Mouse (Mus musculus): ENCODE results near the gene Adamtsl5. TPM values are rescaled to one million over a fixed set of nuclear protein-coding genes. Genes with fewer than 3 reads are reported as not detected.
A peak's percentile ranks its signal among the peaks of the same experiment; 100 is the strongest.
"Not testable (repeated sequence)": the region's sequence is repeated elsewhere in the genome, so short reads cannot be mapped to it uniquely, and the experiment has no call there.

Adamtsl5 gene
- polyA plus RNA-seq, 1 experiment from 2014 or later, result 28.2 TPM

DNA sequence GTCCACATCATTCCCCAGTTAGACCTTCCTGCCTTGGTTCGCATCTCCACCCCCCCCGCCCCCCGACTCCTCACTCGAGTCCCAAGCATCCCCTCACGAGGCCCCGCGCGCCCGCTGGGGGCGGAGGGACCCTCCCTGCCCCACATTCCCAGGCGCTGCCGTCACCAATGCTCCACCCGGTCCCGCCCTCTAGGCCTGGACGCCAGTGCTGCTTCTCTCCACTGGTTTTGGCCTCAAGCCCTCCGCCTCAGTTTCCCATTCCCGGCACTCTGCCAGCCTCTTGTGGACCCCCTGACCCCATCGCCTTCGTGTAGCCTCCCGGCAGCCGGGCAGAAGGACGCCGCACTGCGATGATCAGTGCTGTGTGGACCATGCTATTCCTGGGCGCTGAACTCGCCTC is 769 bp upstream of the Adamtsl5 start:
- WGBS, result 19% methylated on average over 26 of the region's 26 CpGs
- Histone ChIP-seq H3K9me3 (ENCODE audit: control insufficient read depth, low read length) (no peaks in the 10 kb centered on the region), H3K27ac (ENCODE audit: low read length) (no peak overlapping the region), H3K36me3 (ENCODE audit: control insufficient read depth, insufficient read depth, low read length) (no peaks in the 10 kb centered on the region), H3K9ac (ENCODE audit: low read depth, low read length) (peak overlapping the region; percentile 73), H3K4me1 (ENCODE audit: control insufficient read depth, insufficient read depth, low read length) (peaks cover 35% of the 10 kb centered on the region), H3K4me2 (ENCODE audit: low read depth, low read length) (peak overlapping the region; percentile 68), H3K27me3 (replicated peaks; ENCODE audit: control insufficient read depth, insufficient read depth, low read length) (peaks cover 15% of the 10 kb centered on the region), H3K4me3 (ENCODE audit: low read length) (peak overlapping the region; percentile 57)
- no peak for ATAC-seq

DNA sequence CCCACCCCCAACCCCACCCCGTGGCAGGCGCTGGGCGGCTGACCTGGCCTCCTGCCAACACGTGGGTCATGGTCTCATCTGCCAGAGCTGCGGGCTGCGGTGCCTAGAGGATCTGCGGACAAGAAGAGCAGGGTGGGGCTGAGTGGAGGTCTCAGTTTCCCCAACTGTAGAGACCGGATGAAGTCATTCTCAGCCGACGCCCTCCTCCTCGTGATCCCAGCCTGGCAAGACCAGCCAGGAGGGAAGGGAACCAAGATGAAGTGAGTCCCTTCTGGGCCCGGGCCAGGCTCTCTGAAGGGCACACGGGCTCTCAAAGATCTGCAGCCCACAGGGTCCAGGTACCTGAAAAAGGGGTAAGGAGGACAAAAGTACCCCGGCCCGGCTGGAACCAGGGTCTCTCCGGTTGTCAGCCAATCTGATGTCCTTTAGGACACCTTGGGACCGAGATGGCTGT is 671 bp downstream of the Adamtsl5 start:
- Histone ChIP-seq H3K27ac (ENCODE audit: low read length) (no peak overlapping the region; the same call in 1 of the 2 replicates), H3K9me3 (ENCODE audit: control insufficient read depth, low read length) (no peaks in the 10 kb centered on the region), H3K9ac (ENCODE audit: low read depth, low read length) (peak overlapping the region; percentile 73), H3K4me2 (ENCODE audit: low read depth, low read length) (peak overlapping the region; percentile 68), H3K36me3 (ENCODE audit: control insufficient read depth, insufficient read depth, low read length) (no peaks in the 10 kb centered on the region), H3K4me3 (ENCODE audit: low read length) (peak overlapping the region; percentile 57), H3K4me1 (ENCODE audit: control insufficient read depth, insufficient read depth, low read length) (peaks cover 49% of the 10 kb centered on the region), H3K27me3 (replicated peaks; ENCODE audit: control insufficient read depth, insufficient read depth, low read length) (peaks cover 18% of the 10 kb centered on the region)
- no peak for ATAC-seq
- WGBS, result 14% methylated on average over 17 of the region's 17 CpGs

DNA sequence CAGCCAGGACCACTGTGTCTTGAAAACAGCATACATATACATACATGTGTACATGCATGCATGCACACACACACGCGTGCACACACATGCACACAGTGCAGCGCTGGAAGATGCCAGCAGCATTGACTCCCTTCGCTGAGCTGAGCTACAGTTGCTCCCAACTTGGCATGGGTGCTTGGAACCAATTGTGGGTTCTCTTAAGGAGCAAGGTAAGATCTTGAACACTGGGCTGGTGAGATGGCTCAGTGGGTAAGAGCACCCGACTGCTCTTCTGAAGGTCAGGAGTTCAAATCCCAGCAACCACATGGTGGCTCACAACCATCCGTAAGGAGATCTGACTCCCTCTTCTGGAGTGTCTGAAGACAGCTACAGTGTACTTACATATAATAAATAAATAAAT is 2.3 kb downstream of the Adamtsl5 start:
- H3K4me3 ChIP-seq (ENCODE audit: low read length); H3K9me3 ChIP-seq (ENCODE audit: control insufficient read depth, low read length); H3K9ac ChIP-seq (ENCODE audit: low read depth, low read length); H3K4me2 ChIP-seq (ENCODE audit: low read depth, low read length); H3K36me3 ChIP-seq (ENCODE audit: control insufficient read depth, insufficient read depth, low read length); H3K27ac ChIP-seq (ENCODE audit: low read length); ATAC-seq: not testable (repeated sequence)
- Histone ChIP-seq H3K27me3 (replicated peaks; ENCODE audit: control insufficient read depth, insufficient read depth, low read length) (peaks cover 34% of the 10 kb centered on the region), H3K4me1 (ENCODE audit: control insufficient read depth, insufficient read depth, low read length) (peaks cover 64% of the 10 kb centered on the region)
- 80% methylated on average over 5 of the region's 6 CpGs for WGBS

- Histone ChIP-seq H3K9ac (ENCODE audit: low read depth, low read length) (peak overlapping the region; percentile 42), H3K27me3 (replicated peaks; ENCODE audit: control insufficient read depth, insufficient read depth, low read length) (peaks cover 36% of the 10 kb centered on the region), H3K9me3 (ENCODE audit: control insufficient read depth, low read length) (no peaks in the 10 kb centered on the region), H3K27ac (ENCODE audit: low read length) (peak overlapping the region; percentile 82), H3K4me3 (ENCODE audit: low read length) (peak overlapping the region; percentile 31), H3K4me2 (ENCODE audit: low read depth, low read length) (peak overlapping the region; percentile 71), H3K36me3 (ENCODE audit: control insufficient read depth, insufficient read depth, low read length) (no peaks in the 10 kb centered on the region), H3K4me1 (ENCODE audit: control insufficient read depth, insufficient read depth, low read length) (peaks cover 64% of the 10 kb centered on the region)
- ATAC-seq, result peak; percentile 14; the same call in 1 of the 2 replicates
- 6% methylated on average over 16 of the region's 16 CpGs for WGBS
These were observed 3.1 kb downstream of the Adamtsl5 start for GRCm38 (mm10) chr10:80345122-80345521.

GRCm38 (mm10) chr10:80344131-80344661 is 4.0 kb downstream of the Adamtsl5 start:
- Histone ChIP-seq H3K9me3 (ENCODE audit: control insufficient read depth, low read length) (no peaks in the 10 kb centered on the region), H3K4me1 (ENCODE audit: control insufficient read depth, insufficient read depth, low read length) (peaks cover 64% of the 10 kb centered on the region), H3K27ac (ENCODE audit: low read length) (peak overlapping the region; percentile 82), H3K27me3 (replicated peaks; ENCODE audit: control insufficient read depth, insufficient read depth, low read length) (peaks cover 36% of the 10 kb centered on the region), H3K4me2 (ENCODE audit: low read depth, low read length) (peak overlapping the region; percentile 71; the same call in 1 of the 2 replicates), H3K4me3 (ENCODE audit: low read length) (peak overlapping the region; percentile 2; the same call in 1 of the 2 replicates), H3K9ac (ENCODE audit: low read depth, low read length) (peak overlapping the region; percentile 48; the same call in 1 of the 2 replicates), H3K36me3 (ENCODE audit: control insufficient read depth, insufficient read depth, low read length) (no peaks in the 10 kb centered on the region)
- WGBS, result 27% methylated on average over 9 of the region's 9 CpGs
- peak; percentile 24 for ATAC-seq

DNA sequence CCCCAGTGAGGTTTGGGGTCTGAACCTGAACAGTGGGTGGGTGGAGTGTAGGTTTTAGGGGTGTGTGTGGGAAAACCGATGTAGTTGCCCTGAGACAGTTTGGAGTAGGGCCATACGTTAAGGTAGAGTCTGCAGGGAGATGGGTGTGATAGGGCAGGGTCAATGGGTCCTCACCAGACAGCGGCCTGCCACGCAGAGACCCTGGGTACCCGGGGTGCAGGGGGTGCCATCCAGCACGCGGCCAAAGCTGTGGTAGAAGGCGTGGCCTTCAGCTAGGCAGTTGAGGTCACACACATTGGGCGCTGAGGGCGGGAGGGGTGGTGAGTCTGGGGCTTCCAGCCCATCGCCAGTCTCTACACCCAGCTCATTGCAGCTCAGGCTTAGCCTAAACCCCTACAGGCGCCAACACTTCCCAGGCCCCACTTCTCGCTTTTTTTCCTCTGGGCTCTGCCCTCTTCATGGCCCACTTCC is 4.8 kb downstream of the Adamtsl5 start:
- Histone ChIP-seq H3K27ac (ENCODE audit: low read length) (peak overlapping the region; percentile 82), H3K9ac (ENCODE audit: low read depth, low read length) (peak overlapping the region; percentile 48), H3K4me3 (ENCODE audit: low read length) (peak overlapping the region; percentile 42), H3K4me2 (ENCODE audit: low read depth, low read length) (peak overlapping the region; percentile 71), H3K36me3 (ENCODE audit: control insufficient read depth, insufficient read depth, low read length) (no peaks in the 10 kb centered on the region), H3K27me3 (replicated peaks; ENCODE audit: control insufficient read depth, insufficient read depth, low read length) (peaks cover 36% of the 10 kb centered on the region), H3K4me1 (ENCODE audit: control insufficient read depth, insufficient read depth, low read length) (peaks cover 58% of the 10 kb centered on the region), H3K9me3 (ENCODE audit: control insufficient read depth, low read length) (no peaks in the 10 kb centered on the region)
- no peak for ATAC-seq
- WGBS, result 28% methylated on average over 13 of the region's 13 CpGs

GRCm38 (mm10) chr10:80342749-80343424 is 5.3 kb downstream of the Adamtsl5 start:
- under 1% methylated on average over 29 of the region's 33 CpGs for WGBS

DNA sequence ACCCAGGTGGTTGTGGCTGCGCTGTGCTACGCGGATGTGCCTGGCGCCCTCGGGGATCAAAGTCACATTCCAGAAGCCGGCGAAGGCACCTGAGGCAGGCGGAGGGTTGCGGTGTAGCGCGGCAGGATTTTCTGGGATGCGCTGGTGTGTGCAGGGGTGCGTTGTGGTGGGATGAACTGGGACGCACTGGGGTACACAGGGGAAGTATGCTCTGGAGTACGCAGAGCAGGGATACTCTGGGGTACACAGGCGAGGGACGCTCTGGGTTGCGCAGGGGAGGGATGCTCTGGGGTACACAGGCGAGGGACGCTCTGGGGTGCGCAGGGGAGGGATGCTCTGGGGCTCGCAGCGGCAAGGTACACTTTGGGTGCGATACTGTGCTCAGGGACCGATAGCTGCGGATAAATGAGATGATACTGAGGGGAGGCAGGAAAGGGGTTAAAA is 5.9 kb downstream of the Adamtsl5 start:
- Histone ChIP-seq H3K27ac (ENCODE audit: low read length) (no peak overlapping the region), H3K9me3 (ENCODE audit: control insufficient read depth, low read length) (no peaks in the 10 kb centered on the region), H3K36me3 (ENCODE audit: control insufficient read depth, insufficient read depth, low read length) (no peaks in the 10 kb centered on the region), H3K27me3 (replicated peaks; ENCODE audit: control insufficient read depth, insufficient read depth, low read length) (peaks cover 32% of the 10 kb centered on the region), H3K4me2 (ENCODE audit: low read depth, low read length) (peak overlapping the region; percentile 71), H3K9ac (ENCODE audit: low read depth, low read length) (peak overlapping the region; percentile 52; the same call in 1 of the 2 replicates), H3K4me1 (ENCODE audit: control insufficient read depth, insufficient read depth, low read length) (peaks cover 46% of the 10 kb centered on the region), H3K4me3 (ENCODE audit: low read length) (peak overlapping the region; percentile 42)
- ATAC-seq, result peak; percentile 2; the same call in 1 of the 2 replicates
- WGBS, result 3% methylated on average over 26 of the region's 26 CpGs

More at GRCm38 (mm10) chr10:80342749-80343424, 5.3 kb downstream of the Adamtsl5 start:
- Histone ChIP-seq H3K9me3 (ENCODE audit: control insufficient read depth, low read length) (no peaks in the 10 kb centered on the region), H3K4me3 (ENCODE audit: low read length) (peak overlapping the region; percentile 42), H3K4me1 (ENCODE audit: control insufficient read depth, insufficient read depth, low read length) (peaks cover 52% of the 10 kb centered on the region), H3K36me3 (ENCODE audit: control insufficient read depth, insufficient read depth, low read length) (no peaks in the 10 kb centered on the region), H3K27ac (ENCODE audit: low read length) (peak overlapping the region; percentile 82; the same call in 1 of the 2 replicates), H3K27me3 (replicated peaks; ENCODE audit: control insufficient read depth, insufficient read depth, low read length) (peaks cover 32% of the 10 kb centered on the region), H3K4me2 (ENCODE audit: low read depth, low read length) (peak overlapping the region; percentile 71), H3K9ac (ENCODE audit: low read depth, low read length) (peak overlapping the region; percentile 48; the same call in 1 of the 2 replicates)
- peak; percentile 43 for ATAC-seq

- Histone ChIP-seq H3K4me3 (ENCODE audit: low read length) (peak overlapping the region; percentile 42), H3K9ac (ENCODE audit: low read depth, low read length) (peak overlapping the region; percentile 52), H3K36me3 (ENCODE audit: control insufficient read depth, insufficient read depth, low read length) (no peaks in the 10 kb centered on the region), H3K27me3 (replicated peaks; ENCODE audit: control insufficient read depth, insufficient read depth, low read length) (peaks cover 32% of the 10 kb centered on the region), H3K4me1 (ENCODE audit: control insufficient read depth, insufficient read depth, low read length) (peaks cover 45% of the 10 kb centered on the region), H3K4me2 (ENCODE audit: low read depth, low read length) (peak overlapping the region; percentile 71), H3K9me3 (ENCODE audit: control insufficient read depth, low read length) (no peaks in the 10 kb centered on the region), H3K27ac (ENCODE audit: low read length) (no peak overlapping the region)
- ATAC-seq, result no peak
- WGBS, result 7% methylated on average over 47 of the region's 47 CpGs
These were observed 6.5 kb downstream of the Adamtsl5 start for GRCm38 (mm10) chr10:80341491-80342304.
